Mouse (Mus musculus): ENCODE data around the gene Yipf4. TPM values are rescaled to one million over a fixed set of nuclear protein-coding genes. Genes with fewer than 3 reads are reported as not detected.

Yipf4 gene
- polyA plus RNA-seq, 1 experiment from 2014 or later, result 31.4 TPM

- no peaks in the 10 kb centered on the region for H3K36me3 ChIP-seq (replicated peaks)
- peak; percentile 100 for DNase-seq (ENCODE audit: low spot score)
- no peaks in the 10 kb centered on the region for H3K9me3 ChIP-seq
- H3K27me3 ChIP-seq (replicated peaks; ENCODE audit: low read depth, poor library complexity, severe bottlenecking), result no peaks in the 10 kb centered on the region
- H3K4me3 ChIP-seq, result peak within 1 kb of the TSS; percentile 98
- H3K27ac ChIP-seq (replicated peaks), result peak within 1 kb of the TSS; percentile 96
- WGBS, result under 1% methylated on average over 71 of the region's 71 CpGs
- peaks cover 25% of the 10 kb centered on the region for H3K4me1 ChIP-seq
Measured at GRCm38 (mm10) chr17:74527729-74528607, 38.7 kb downstream of the Yipf4 start, which contains the start of gene Birc6. TSS of gene Birc6 (plus strand) at chr17:74528295.

DNA sequence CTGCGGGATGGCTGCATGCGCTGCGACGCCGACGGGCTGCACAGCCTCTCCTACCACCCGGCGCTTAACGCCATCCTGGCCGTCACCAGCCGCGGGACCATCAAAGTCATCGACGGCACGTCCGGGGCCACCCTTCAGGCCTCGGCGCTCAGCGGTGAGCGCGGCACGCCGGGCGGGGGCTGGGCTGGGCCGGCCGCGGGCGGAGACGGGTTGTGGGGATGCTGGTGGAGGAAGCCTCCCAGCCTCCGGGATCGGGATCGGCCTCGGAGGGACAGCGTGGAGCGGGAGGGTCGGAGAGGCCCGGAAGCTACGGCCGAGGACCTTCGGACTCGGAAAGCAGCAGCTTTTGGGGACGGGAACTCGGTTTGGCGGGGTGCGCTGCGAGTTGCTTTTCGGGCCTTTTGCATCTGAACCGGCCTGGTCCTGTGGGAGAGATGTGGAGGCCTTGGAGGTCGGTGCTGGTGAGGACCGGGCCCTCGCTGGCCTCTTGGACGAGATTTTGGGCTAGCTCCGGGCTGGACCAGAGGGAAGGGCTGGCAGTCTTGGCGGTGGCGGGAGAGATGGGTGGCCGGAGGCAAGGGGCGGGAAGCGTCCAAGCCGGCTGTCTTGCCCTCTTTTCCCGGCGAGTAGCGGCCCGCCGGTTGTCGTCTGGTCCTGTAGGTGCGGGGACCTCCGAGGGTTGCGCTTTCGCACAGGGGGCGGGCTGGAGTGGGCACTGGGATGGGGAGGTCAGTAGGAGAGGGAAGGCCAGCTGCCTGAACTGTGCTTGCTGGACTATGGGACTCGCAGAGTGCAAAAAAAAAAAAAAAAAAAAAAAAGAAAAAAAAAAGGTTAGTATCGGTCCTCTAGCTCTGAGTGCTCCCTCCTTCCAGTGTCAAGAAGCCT is 39.6 kb downstream of the Yipf4 start:
- Histone ChIP-seq H3K36me3 (replicated peaks) (no peaks in the 10 kb centered on the region; the same call in 1 of the 2 replicates), H3K9me3 (no peaks in the 10 kb centered on the region), H3K27me3 (replicated peaks; ENCODE audit: low read depth, poor library complexity, severe bottlenecking) (no peaks in the 10 kb centered on the region), H3K4me3 (peak overlapping the region; percentile 98), H3K4me1 (peaks cover 25% of the 10 kb centered on the region), H3K27ac (replicated peaks) (peak overlapping the region; percentile 96)
- no peak for DNase-seq (ENCODE audit: low spot score)
- WGBS, result under 1% methylated on average over 72 of the region's 72 CpGs

DNA sequence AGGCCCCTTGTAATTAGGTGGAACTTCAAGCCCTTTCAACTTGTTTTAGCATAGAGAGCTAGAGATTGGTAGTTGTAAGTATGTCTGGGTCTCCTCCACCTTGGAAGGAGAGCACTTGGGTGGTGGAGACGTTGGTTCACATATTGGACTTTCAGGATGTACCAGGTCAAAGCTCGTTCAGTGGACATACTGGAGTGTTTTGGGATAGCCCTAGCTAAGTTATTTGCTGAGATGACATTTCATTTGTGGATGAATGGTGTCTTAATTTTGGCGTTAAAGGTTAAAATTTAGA is 40.2 kb downstream of the Yipf4 start:
- H3K9me3 ChIP-seq, result no peaks in the 10 kb centered on the region
- 18% methylated on average over 3 of the region's 3 CpGs for WGBS
- peak overlapping the region; percentile 96 for H3K27ac ChIP-seq (replicated peaks)
- H3K4me1 ChIP-seq, result peaks cover 25% of the 10 kb centered on the region
- no peaks in the 10 kb centered on the region for H3K27me3 ChIP-seq (replicated peaks; ENCODE audit: low read depth, poor library complexity, severe bottlenecking)
- peak overlapping the region; percentile 98 for H3K4me3 ChIP-seq
- DNase-seq (ENCODE audit: low spot score), result no peak
- no peaks in the 10 kb centered on the region; the same call in 1 of the 2 replicates for H3K36me3 ChIP-seq (replicated peaks)

DNA sequence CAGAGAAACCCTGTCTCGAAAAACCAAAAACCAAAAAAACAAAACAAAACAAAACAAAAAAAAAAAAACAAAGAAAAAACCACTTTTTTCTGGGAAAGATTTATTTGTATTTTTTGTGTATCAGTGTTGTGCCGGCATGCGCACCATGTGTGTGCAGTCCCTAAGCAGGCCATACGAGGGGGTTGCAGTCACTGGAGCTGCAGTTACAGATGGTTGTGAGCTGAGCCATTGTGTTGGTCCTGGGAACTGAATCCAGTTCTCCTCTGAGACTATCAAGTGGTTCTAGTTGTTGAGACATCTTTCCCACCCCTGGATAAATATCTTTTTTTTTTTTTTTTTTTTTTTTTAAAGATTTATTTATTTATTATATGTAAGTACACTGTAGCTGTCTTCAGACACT is 45.7 kb downstream of the Yipf4 start:
- H3K27ac ChIP-seq (replicated peaks), result no peak overlapping the region
- no peak for DNase-seq (ENCODE audit: low spot score)
- 95% methylated on average over 4 of the region's 4 CpGs for WGBS
- H3K36me3 ChIP-seq (replicated peaks), result peaks cover 7% of the 10 kb centered on the region
- H3K27me3 ChIP-seq (replicated peaks; ENCODE audit: low read depth, poor library complexity, severe bottlenecking), result no peaks in the 10 kb centered on the region
- H3K4me1 ChIP-seq, result peaks cover 10% of the 10 kb centered on the region
- no peak overlapping the region for H3K4me3 ChIP-seq
- H3K9me3 ChIP-seq, result no peaks in the 10 kb centered on the region

GRCm38 (mm10) chr17:74537526-74537925 is 48.2 kb downstream of the Yipf4 start:
- WGBS, result 89% methylated on average over 1 of the region's 1 CpGs
- H3K4me3 ChIP-seq, result no peak overlapping the region
- no peaks in the 10 kb centered on the region for H3K27me3 ChIP-seq (replicated peaks; ENCODE audit: low read depth, poor library complexity, severe bottlenecking)
- peaks cover 17% of the 10 kb centered on the region for H3K36me3 ChIP-seq (replicated peaks)
- H3K27ac ChIP-seq (replicated peaks), result no peak overlapping the region
- DNase-seq (ENCODE audit: low spot score), result no peak
- H3K4me1 ChIP-seq, result no peaks in the 10 kb centered on the region
- H3K9me3 ChIP-seq, result no peaks in the 10 kb centered on the region

GRCm38 (mm10) chr17:74543615-74544014 is 54.3 kb downstream of the Yipf4 start:
- Histone ChIP-seq H3K9me3 (no peaks in the 10 kb centered on the region), H3K27ac (replicated peaks) (no peak overlapping the region), H3K4me3 (no peak overlapping the region), H3K4me1 (no peaks in the 10 kb centered on the region), H3K27me3 (replicated peaks; ENCODE audit: low read depth, poor library complexity, severe bottlenecking) (no peaks in the 10 kb centered on the region), H3K36me3 (replicated peaks) (peaks cover 75% of the 10 kb centered on the region)
- 93% methylated on average over 2 of the region's 2 CpGs for WGBS
- no peak for DNase-seq (ENCODE audit: low spot score)

Other genes starting within 250 kb of the Yipf4 start
- gene Memo1, start 194.0 kb upstream of the Yipf4 start, polyA plus RNA-seq (2016; fragmentation: Nextera tagmentation; extraction: Ambion mirVana), result 89.3 and 94.8 TPM in 2 replicates
- gene Dpy30, start 165.5 kb upstream of the Yipf4 start, polyA plus RNA-seq (2016; fragmentation: Nextera tagmentation; extraction: Ambion mirVana), result 287 and 298 TPM in 2 replicates
- gene Spast, start 150.5 kb upstream of the Yipf4 start, polyA plus RNA-seq (2016; fragmentation: Nextera tagmentation; extraction: Ambion mirVana), result 17.0 and 18.0 TPM in 2 replicates
- gene Slc30a6, start 93.9 kb upstream of the Yipf4 start, polyA plus RNA-seq (2016; fragmentation: Nextera tagmentation; extraction: Ambion mirVana), result 38.3 and 39.2 TPM in 2 replicates
- 0.16 and 0.19 TPM in 2 replicates for gene Nlrc4, start 30.4 kb upstream of the Yipf4 start, polyA plus RNA-seq (2016; fragmentation: Nextera tagmentation; extraction: Ambion mirVana)
- 92.4 and 99.8 TPM in 2 replicates for gene Birc6, start 38.8 kb downstream of the Yipf4 start, polyA plus RNA-seq (2016; fragmentation: Nextera tagmentation; extraction: Ambion mirVana)
- 28.8 and 29.1 TPM in 2 replicates for gene Ttc27, start 228.2 kb downstream of the Yipf4 start, polyA plus RNA-seq (2016; fragmentation: Nextera tagmentation; extraction: Ambion mirVana)